Mouse (Mus musculus) bone marrow, adult 2 months (tissue): ENCODE measurements around the gene Ccdc40.

Experiments used
- CTCF ChIP-seq: fragments of 200-500 bp; IDR thresholded peaks from 2 replicates; pipeline ENCODE4 v1.5.1; 2011; ENCODE audit warnings: low read length, control low read depth; ENCODE audit not compliant: control insufficient read depth, insufficient read depth
- POLR2A ChIP-seq: fragments of 200-500 bp; IDR thresholded peaks from 2 replicates; pipeline ENCODE4 v1.6.1; 2011; ENCODE audit warnings: low read depth, mild to moderate bottlenecking, control low read depth, low read length, borderline replicate concordance; ENCODE audit not compliant: control insufficient read depth

DNA sequence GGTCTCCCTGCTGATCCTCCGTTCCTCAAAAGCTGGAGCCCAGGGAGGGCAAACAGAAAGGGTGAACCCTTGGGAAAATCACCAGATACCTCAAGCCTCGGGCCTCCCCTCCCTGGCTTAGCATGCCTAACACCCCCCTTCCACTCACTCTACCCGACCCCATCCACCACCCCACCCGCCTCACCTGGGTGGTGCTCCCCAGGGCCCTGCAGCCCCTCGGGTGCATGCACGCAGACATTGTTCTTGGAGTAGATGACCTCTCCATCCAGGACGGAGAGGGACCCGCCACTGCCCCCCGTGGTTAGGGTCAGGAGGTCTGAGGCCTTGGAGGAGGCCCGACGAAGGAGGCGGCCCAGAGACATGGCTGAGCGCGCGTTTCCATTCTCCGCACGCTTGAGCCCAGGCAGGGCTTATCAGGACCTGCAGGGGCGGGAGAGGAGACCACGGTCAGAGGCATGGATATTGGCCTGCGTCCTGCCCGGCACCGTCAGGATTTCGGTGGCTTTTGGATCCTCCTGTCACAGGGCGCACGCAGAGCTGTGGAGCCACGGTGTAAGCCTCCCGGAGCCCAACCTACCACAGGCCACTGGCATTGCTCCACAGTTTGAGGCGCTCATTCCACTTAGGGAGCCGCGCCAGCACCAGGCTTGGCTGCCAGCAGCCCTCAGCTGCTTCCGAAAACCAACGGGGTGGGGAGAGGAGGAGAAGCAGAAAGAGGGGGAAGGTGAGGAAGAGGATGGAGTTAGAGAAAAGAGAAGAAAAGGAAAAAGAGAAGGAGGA lies 17.9 kb upstream of the Ccdc40 start:
- TF ChIP-seq CTCF (no peak), POLR2A (no peak)
